Mouse (Mus musculus): ENCODE measurements around the gene Capzb. TPM values are rescaled to one million over a fixed set of nuclear protein-coding genes. Genes with fewer than 3 reads are reported as not detected.

Capzb gene
- polyA plus RNA-seq, 1 experiment from 2014 or later = 331 TPM

GRCm38 (mm10) chr4:139200946-139201345 lies 8.2 kb downstream of the Capzb start:
- WGBS = 90% methylated on average over 3 of the region's 3 CpGs
- no peak overlapping the region for H3K4me2 ChIP-seq
- no peaks in the 10 kb centered on the region; the same call in 1 of the 2 replicates for H3K36me3 ChIP-seq
- H3K9ac ChIP-seq = no peak overlapping the region
- H3K9me3 ChIP-seq = no peaks in the 10 kb centered on the region
- no peak overlapping the region for H3K4me3 ChIP-seq
- no peak overlapping the region for H3K27ac ChIP-seq (replicated peaks)
- H3K27me3 ChIP-seq = no peaks in the 10 kb centered on the region
- no peak for ATAC-seq (ENCODE audit: low FRiP score, low read depth)
- H3K4me1 ChIP-seq (replicated peaks) = peaks cover 9% of the 10 kb centered on the region; the same call in 1 of the 2 replicates

GRCm38 (mm10) chr4:139202556-139202955 lies 9.9 kb downstream of the Capzb start:
- Histone ChIP-seq H3K4me3 (no peak overlapping the region), H3K27ac (replicated peaks) (no peak overlapping the region), H3K9me3 (no peaks in the 10 kb centered on the region), H3K4me2 (no peak overlapping the region), H3K36me3 (no peaks in the 10 kb centered on the region; the same call in 1 of the 2 replicates), H3K9ac (no peak overlapping the region), H3K4me1 (replicated peaks) (peaks cover 12% of the 10 kb centered on the region), H3K27me3 (no peaks in the 10 kb centered on the region)
- 61% methylated on average over 7 of the region's 7 CpGs for WGBS
- no peak for ATAC-seq (ENCODE audit: low FRiP score, low read depth)

- Histone ChIP-seq H3K4me3 (no peak overlapping the region), H3K4me1 (replicated peaks) (peaks cover 20% of the 10 kb centered on the region), H3K36me3 (no peaks in the 10 kb centered on the region; the same call in 1 of the 2 replicates), H3K9ac (no peak overlapping the region), H3K27me3 (no peaks in the 10 kb centered on the region), H3K9me3 (no peaks in the 10 kb centered on the region), H3K4me2 (no peak overlapping the region), H3K27ac (replicated peaks) (no peak overlapping the region)
- ATAC-seq (ENCODE audit: low FRiP score, low read depth) = no peak
- 67% methylated on average over 2 of the region's 2 CpGs for WGBS
Measured at GRCm38 (mm10) chr4:139203381-139203780, 10.7 kb downstream of the Capzb start.

GRCm38 (mm10) chr4:139205842-139206241 lies 13.1 kb downstream of the Capzb start:
- no peak overlapping the region for H3K9ac ChIP-seq
- WGBS = 61% methylated on average over 5 of the region's 5 CpGs
- H3K4me2 ChIP-seq = no peak overlapping the region
- no peak overlapping the region for H3K27ac ChIP-seq (replicated peaks)
- H3K4me1 ChIP-seq (replicated peaks) = peaks cover 35% of the 10 kb centered on the region
- H3K27me3 ChIP-seq = no peaks in the 10 kb centered on the region
- no peak overlapping the region for H3K4me3 ChIP-seq
- H3K9me3 ChIP-seq = no peaks in the 10 kb centered on the region
- ATAC-seq (ENCODE audit: low FRiP score, low read depth) = no peak
- no peaks in the 10 kb centered on the region for H3K36me3 ChIP-seq

GRCm38 (mm10) chr4:139206353-139207045 lies 13.8 kb downstream of the Capzb start:
- Histone ChIP-seq H3K9me3 (no peaks in the 10 kb centered on the region), H3K4me3 (no peak overlapping the region), H3K27me3 (no peaks in the 10 kb centered on the region), H3K9ac (no peak overlapping the region), H3K4me2 (no peak overlapping the region), H3K36me3 (no peaks in the 10 kb centered on the region), H3K27ac (replicated peaks) (no peak overlapping the region), H3K4me1 (replicated peaks) (peaks cover 35% of the 10 kb centered on the region)
- 88% methylated on average over 8 of the region's 8 CpGs for WGBS
- no peak for ATAC-seq (ENCODE audit: low FRiP score, low read depth)

- H3K4me3 ChIP-seq = no peak overlapping the region
- no peak for ATAC-seq (ENCODE audit: low FRiP score, low read depth)
- H3K9ac ChIP-seq = no peak overlapping the region
- no peak overlapping the region for H3K4me2 ChIP-seq
- WGBS = 66% methylated on average over 9 of the region's 9 CpGs
- H3K9me3 ChIP-seq = no peaks in the 10 kb centered on the region
- no peaks in the 10 kb centered on the region for H3K36me3 ChIP-seq
- no peaks in the 10 kb centered on the region for H3K27me3 ChIP-seq
- peaks cover 46% of the 10 kb centered on the region for H3K4me1 ChIP-seq (replicated peaks)
- H3K27ac ChIP-seq (replicated peaks) = peak overlapping the region; percentile 17; the same call in 1 of the 2 replicates
Measured at GRCm38 (mm10) chr4:139208236-139209129, 15.8 kb downstream of the Capzb start.

- Histone ChIP-seq H3K4me3 (no peak overlapping the region), H3K9ac (no peak overlapping the region), H3K36me3 (no peaks in the 10 kb centered on the region), H3K4me1 (replicated peaks) (peaks cover 50% of the 10 kb centered on the region), H3K27me3 (no peaks in the 10 kb centered on the region), H3K27ac (replicated peaks) (peak overlapping the region; percentile 17), H3K9me3 (no peaks in the 10 kb centered on the region), H3K4me2 (no peak overlapping the region)
- ATAC-seq (ENCODE audit: low FRiP score, low read depth) = no peak
- WGBS = 79% methylated on average over 5 of the region's 5 CpGs
Measured at GRCm38 (mm10) chr4:139209130-139209840, 16.6 kb downstream of the Capzb start.

- no peak overlapping the region for H3K4me2 ChIP-seq
- H3K9ac ChIP-seq = no peak overlapping the region
- H3K36me3 ChIP-seq = no peaks in the 10 kb centered on the region
- H3K4me1 ChIP-seq (replicated peaks) = peaks cover 61% of the 10 kb centered on the region
- 67% methylated on average over 17 of the region's 17 CpGs for WGBS
- H3K4me3 ChIP-seq = no peak overlapping the region
- no peak overlapping the region for H3K27ac ChIP-seq (replicated peaks)
- H3K9me3 ChIP-seq = no peaks in the 10 kb centered on the region
- ATAC-seq (ENCODE audit: low FRiP score, low read depth) = no peak
- no peaks in the 10 kb centered on the region for H3K27me3 ChIP-seq
Measured at GRCm38 (mm10) chr4:139211975-139212831, 19.5 kb downstream of the Capzb start.

- H3K4me1 ChIP-seq (replicated peaks) = peaks cover 55% of the 10 kb centered on the region
- no peak overlapping the region for H3K9ac ChIP-seq
- H3K27me3 ChIP-seq = no peaks in the 10 kb centered on the region
- H3K27ac ChIP-seq (replicated peaks) = no peak overlapping the region
- no peak for ATAC-seq (ENCODE audit: low FRiP score, low read depth)
- no peaks in the 10 kb centered on the region for H3K9me3 ChIP-seq
- H3K4me3 ChIP-seq = no peak overlapping the region
- H3K36me3 ChIP-seq = no peaks in the 10 kb centered on the region
- 84% methylated on average over 10 of the region's 10 CpGs for WGBS
- H3K4me2 ChIP-seq = no peak overlapping the region
Measured at GRCm38 (mm10) chr4:139213086-139213485, 20.4 kb downstream of the Capzb start.

- no peak for ATAC-seq (ENCODE audit: low FRiP score, low read depth)
- peak overlapping the region; percentile 28; the same call in 1 of the 2 replicates for H3K27ac ChIP-seq (replicated peaks)
- peaks cover 47% of the 10 kb centered on the region for H3K4me1 ChIP-seq (replicated peaks)
Measured at GRCm38 (mm10) chr4:139213935-139214371, 21.3 kb downstream of the Capzb start.

GRCm38 (mm10) chr4:139216566-139216965 lies 23.9 kb downstream of the Capzb start:
- Histone ChIP-seq H3K9ac (no peak overlapping the region), H3K9me3 (no peaks in the 10 kb centered on the region), H3K27me3 (no peaks in the 10 kb centered on the region), H3K4me3 (no peak overlapping the region), H3K36me3 (no peaks in the 10 kb centered on the region), H3K4me1 (replicated peaks) (peaks cover 37% of the 10 kb centered on the region), H3K4me2 (no peak overlapping the region), H3K27ac (replicated peaks) (no peak overlapping the region)
- ATAC-seq (ENCODE audit: low FRiP score, low read depth) = no peak
- 81% methylated on average over 9 of the region's 9 CpGs for WGBS

More at GRCm38 (mm10) chr4:139213935-139214371, 21.3 kb downstream of the Capzb start:
- 81% methylated on average over 11 of the region's 11 CpGs for WGBS
- no peak overlapping the region for H3K9ac ChIP-seq
- H3K9me3 ChIP-seq = no peaks in the 10 kb centered on the region
- H3K36me3 ChIP-seq = no peaks in the 10 kb centered on the region
- H3K27me3 ChIP-seq = no peaks in the 10 kb centered on the region
- no peak overlapping the region for H3K4me2 ChIP-seq
- H3K4me3 ChIP-seq = no peak overlapping the region

Data from hindbrain, embryonic 15.5 days (tissue).